Mouse (Mus musculus) heart, adult 2 months (tissue): Measurements from ENCODE around the gene 4930544D05Rik.

ENCODE experiments used
- CTCF ChIP-seq: fragments of 200-600 bp; IDR thresholded peaks from 2 replicates; pipeline ENCODE4 v1.8.1; 2022; ENCODE audit warnings: antibody characterized with exemption, mild to moderate bottlenecking, moderate library complexity
- POLR2A ChIP-seq: fragments of 200-500 bp; IDR thresholded peaks from 2 replicates; pipeline ENCODE4 v1.6.1; 2011; ENCODE audit warnings: mild to moderate bottlenecking, low read depth, low read length, control low read depth; ENCODE audit not compliant: insufficient read depth

- TF ChIP-seq POLR2A (no peak), CTCF (no peak)
Observed at GRCm38 (mm10) chr11:70638293-70638692, 22.6 kb downstream of the 4930544D05Rik start.
